Comparison of ENCODE assay signal across 25 mouse cellular contexts in the genomic region with DNA sequence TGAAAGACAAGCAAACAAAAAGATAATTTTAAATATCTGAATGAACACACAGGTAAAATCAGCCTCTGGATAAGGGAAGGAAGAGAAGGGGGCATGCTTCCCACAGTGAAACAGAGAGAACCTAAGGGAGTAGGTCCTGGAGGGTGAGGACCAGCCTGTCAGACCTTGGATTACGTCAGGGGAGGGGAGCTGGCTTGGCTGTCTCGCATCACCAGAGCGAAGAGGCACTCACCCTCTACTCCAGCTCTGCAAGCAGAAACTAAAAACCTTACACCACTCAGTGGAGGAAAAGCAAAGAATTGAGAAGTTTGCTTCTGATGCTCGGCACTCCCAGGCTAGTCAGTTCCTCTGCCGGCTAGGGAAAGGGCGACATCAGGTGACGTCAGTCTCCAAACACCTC. TPM values are rescaled to one million over a fixed set of nuclear protein-coding genes. Genes with fewer than 3 reads are reported as not detected.
DNase-seq lines count a peak whose midpoint lies in the region; ATAC-seq and TF ChIP-seq lines count a peak whose summit lies in the region.
"Had no signal": no experiment of that assay in that cellular context is flagged by ENCODE, and none has a peak within 500 bp of the region (broad histone marks: within the 10 kb centered on the region; RNA-seq: fewer than 3 reads in every experiment).

No protein-coding gene starts in this region.

- H3K4me1 ChIP-seq in kidney, embryonic 14.5 days (ENCODE audit: control insufficient read depth, insufficient read depth, low read length), result no peaks in the 10 kb centered on the region
- no peaks in the 10 kb centered on the region for H3K4me1 ChIP-seq in kidney, embryonic 16.5 days (ENCODE audit: insufficient read depth, low read length)
- H3K4me1 ChIP-seq in midbrain, embryonic 11.5 days (ENCODE audit: control insufficient read depth, insufficient read depth, low read length), result no peaks in the 10 kb centered on the region
- no peaks in the 10 kb centered on the region for H3K4me1 ChIP-seq in midbrain, postnatal 0 days (ENCODE audit: insufficient read depth, low read length)
- H3K4me1 ChIP-seq: embryonic facial prominence, embryonic 12.5 days; forebrain, embryonic 13.5 days; forebrain, embryonic 15.5 days had no signal

- no peaks in the 10 kb centered on the region for H3K9me3 ChIP-seq in kidney, embryonic 14.5 days (ENCODE audit: control insufficient read depth, low read length)
- H3K9me3 ChIP-seq in kidney, embryonic 16.5 days (ENCODE audit: low read length), result no peaks in the 10 kb centered on the region
- H3K9me3 ChIP-seq in midbrain, embryonic 11.5 days (ENCODE audit: control insufficient read depth, low read length), result no peaks in the 10 kb centered on the region
- no peaks in the 10 kb centered on the region for H3K9me3 ChIP-seq in midbrain, postnatal 0 days (ENCODE audit: low read length)
- H3K9me3 ChIP-seq: embryonic facial prominence, embryonic 10.5 days; embryonic facial prominence, embryonic 12.5 days; forebrain, embryonic 13.5 days; forebrain, embryonic 15.5 days had no signal

- no peak overlapping the region for H3K4me2 ChIP-seq in kidney, embryonic 14.5 days (replicated peaks; ENCODE audit: low read depth, low read length)
- no peak overlapping the region for H3K4me2 ChIP-seq in kidney, embryonic 16.5 days (replicated peaks; ENCODE audit: low read depth, low read length)
- H3K4me2 ChIP-seq in midbrain, embryonic 11.5 days, result no peak overlapping the region
- no peak overlapping the region for H3K4me2 ChIP-seq in midbrain, postnatal 0 days (ENCODE audit: low read depth, low read length, poor library complexity, severe bottlenecking)
- H3K4me2 ChIP-seq: embryonic facial prominence, embryonic 12.5 days; forebrain, embryonic 13.5 days; forebrain, embryonic 15.5 days had no signal

- no peak overlapping the region for H3K9ac ChIP-seq in kidney, embryonic 14.5 days (ENCODE audit: low read depth, low read length)
- H3K9ac ChIP-seq in kidney, embryonic 16.5 days (replicated peaks; ENCODE audit: low read length), result no peak overlapping the region
- no peak overlapping the region for H3K9ac ChIP-seq in midbrain, embryonic 11.5 days (ENCODE audit: low read length)
- no peak overlapping the region for H3K9ac ChIP-seq in midbrain, postnatal 0 days (replicated peaks; ENCODE audit: low read length, poor library complexity, severe bottlenecking)
- H3K9ac ChIP-seq: embryonic facial prominence, embryonic 12.5 days; forebrain, embryonic 13.5 days; forebrain, embryonic 15.5 days had no signal

- no peak for DNase-seq in kidney, postnatal 36 days
- DNase-seq in kidney, adult 8-10 months, result no peak
- peak; percentile 53 for DNase-seq in midbrain, embryonic 11.5 days (ENCODE audit: low spot score, missing footprints)
- no peak for DNase-seq in midbrain, postnatal 0 days (ENCODE audit: low spot score)
- no peak for DNase-seq in Patski (ENCODE audit: low read depth, low spot score)
- no peak for DNase-seq in cerebellum, adult 11 months
- DNase-seq: adrenal gland, adult 2 months; adrenal gland, postnatal 10 days; adrenal gland, postnatal 25 days; B cell, adult 2 months; cerebellum, adult 11-12 months; cerebellum, adult 2 months; cerebellum, adult 9-10 months; cerebellum, postnatal 10 days; cerebellum, postnatal 25 days had no signal

- CTCF ChIA-PET in Patski (lab: Charles Lee), result interaction anchor here (0.6 to 1.7 kb wide), 4 partner anchors 8 to 104 kb away, joined by 3 to 5 read pairs (median 3); a partner anchor contains a TSS

- H3K27me3 ChIP-seq in kidney, embryonic 14.5 days (ENCODE audit: control insufficient read depth, insufficient read depth, low read length), result peaks cover 3% of the 10 kb centered on the region; the same call in 1 of the 2 replicates
- H3K27me3 ChIP-seq in kidney, embryonic 16.5 days (ENCODE audit: insufficient read depth, low read length), result peaks cover 9% of the 10 kb centered on the region; the same call in 1 of the 2 replicates
- H3K27me3 ChIP-seq in midbrain, embryonic 11.5 days (ENCODE audit: control insufficient read depth, insufficient read depth, low read length), result peaks cover 8% of the 10 kb centered on the region
- peaks cover 15% of the 10 kb centered on the region for H3K27me3 ChIP-seq in midbrain, postnatal 0 days (ENCODE audit: insufficient read depth, low read length)
- no peaks in the 10 kb centered on the region for H3K27me3 ChIP-seq in Patski
- H3K27me3 ChIP-seq: CH12.LX had no signal

- POLR2A ChIA-PET in Patski (lab: Charles Lee), result no interaction called here

- H3K4me3 ChIP-seq in kidney, embryonic 14.5 days (ENCODE audit: low read length), result no peak overlapping the region
- no peak overlapping the region for H3K4me3 ChIP-seq in kidney, embryonic 16.5 days (ENCODE audit: low read length)
- no peak overlapping the region for H3K4me3 ChIP-seq in midbrain, embryonic 11.5 days (ENCODE audit: low read depth, low read length)
- no peak overlapping the region for H3K4me3 ChIP-seq in midbrain, postnatal 0 days (ENCODE audit: low read depth, low read length)
- H3K4me3 ChIP-seq: embryonic facial prominence, embryonic 10.5 days; embryonic facial prominence, embryonic 12.5 days; forebrain, embryonic 13.5 days; forebrain, embryonic 15.5 days had no signal

- TF ChIP-seq CTCF in midbrain, postnatal 0 days (IDR thresholded peaks at IDR 0.05), result no peak
- no peak for TF ChIP-seq CTCF in Patski (IDR thresholded peaks at IDR 0.05)

- ATAC-seq in kidney, embryonic 14.5 days (ENCODE audit: low FRiP score, low TSS enrichment), result peak; percentile 75
- peak; percentile 73 for ATAC-seq in kidney, embryonic 16.5 days (ENCODE audit: low FRiP score, low TSS enrichment)
- ATAC-seq in midbrain, embryonic 11.5 days (ENCODE audit: low FRiP score), result no peak
- no peak for ATAC-seq in midbrain, postnatal 0 days (ENCODE audit: low FRiP score)
- peak; percentile 29 for ATAC-seq in Patski
- ATAC-seq: CD4-positive, CD25-positive, alpha-beta regulatory T cell, adult 4 months; forebrain, embryonic 13.5 days; forebrain, embryonic 15.5 days had no signal

- in situ Hi-C loops in Patski (cut with MboI; ENCODE audit: low pct_unique_long_range_greater_than_20kb), result loop anchor here (5.0 to 10.0 kb wide), 2 partner anchors 63 to 205 kb away; no protein-coding TSS in a partner anchor

- H3K27ac ChIP-seq in kidney, embryonic 14.5 days (ENCODE audit: low read depth, low read length), result no peak overlapping the region
- H3K27ac ChIP-seq in kidney, embryonic 16.5 days (ENCODE audit: low read length), result no peak overlapping the region
- no peak overlapping the region for H3K27ac ChIP-seq in midbrain, embryonic 11.5 days (ENCODE audit: low read depth, low read length)
- H3K27ac ChIP-seq in midbrain, postnatal 0 days (ENCODE audit: low read depth, low read length), result no peak overlapping the region
- H3K27ac ChIP-seq: embryonic facial prominence, embryonic 10.5 days; embryonic facial prominence, embryonic 12.5 days; forebrain, embryonic 13.5 days; forebrain, embryonic 15.5 days had no signal

- H3K36me3 ChIP-seq in kidney, embryonic 14.5 days (ENCODE audit: control insufficient read depth, insufficient read depth, low read length), result no peaks in the 10 kb centered on the region
- no peaks in the 10 kb centered on the region for H3K36me3 ChIP-seq in kidney, embryonic 16.5 days (ENCODE audit: insufficient read depth, low read length)
- no peaks in the 10 kb centered on the region for H3K36me3 ChIP-seq in midbrain, embryonic 11.5 days (ENCODE audit: control insufficient read depth, insufficient read depth, low read length)
- no peaks in the 10 kb centered on the region for H3K36me3 ChIP-seq in midbrain, postnatal 0 days (ENCODE audit: insufficient read depth, low read length)
- H3K36me3 ChIP-seq: embryonic facial prominence, embryonic 10.5 days; embryonic facial prominence, embryonic 12.5 days; forebrain, embryonic 15.5 days had no signal

- WGBS in kidney, embryonic 14.5 days, result 54% methylated on average over 7 of the region's 7 CpGs
- WGBS in kidney, embryonic 16.5 days, result 42% methylated on average over 7 of the region's 7 CpGs
- WGBS in midbrain, embryonic 11.5 days, result 77% methylated on average over 7 of the region's 7 CpGs
- WGBS in midbrain, postnatal 0 days, result 79% methylated on average over 7 of the region's 7 CpGs

RNA-seq across cellular contexts. Expression of a gene that starts 1.8 kb away (rescaled TPM):
- 3.0 and 3.1 TPM in 2 replicates for polyA plus RNA-seq in kidney, embryonic 14.5 days (2014; fragmentation: Nextera tagmentation; extraction: Ambion mirVana)
- 2.5 and 2.6 TPM in 2 replicates for polyA plus RNA-seq in kidney, embryonic 16.5 days (2015; fragmentation: Nextera tagmentation; extraction: Ambion mirVana)
- polyA plus RNA-seq in midbrain, embryonic 11.5 days (2014; fragmentation: Nextera tagmentation; extraction: Ambion mirVana), result 1.1 and 1.4 TPM in 2 replicates
- 0.24 and 1.2 TPM in 2 replicates for total RNA-seq in midbrain, postnatal 0 days (2014; rRNA removed)
- 0.91 and 1.0 TPM in 2 replicates for polyA plus RNA-seq in midbrain, postnatal 0 days (2015; fragmentation: Nextera tagmentation; extraction: Ambion mirVana)
- polyA plus RNA-seq in Patski (2021), result not detected

RNA-seq across cellular contexts. Expression of a gene that starts 8.4 kb away (rescaled TPM):
- 93.9 and 146 TPM in 2 replicates for polyA plus RNA-seq in kidney, embryonic 14.5 days (2014; fragmentation: Nextera tagmentation; extraction: Ambion mirVana)
- 115 and 123 TPM in 2 replicates for polyA plus RNA-seq in kidney, embryonic 16.5 days (2015; fragmentation: Nextera tagmentation; extraction: Ambion mirVana)
- 185 and 187 TPM in 2 replicates for polyA plus RNA-seq in midbrain, embryonic 11.5 days (2014; fragmentation: Nextera tagmentation; extraction: Ambion mirVana)
- 62.6 and 84.3 TPM in 2 replicates for total RNA-seq in midbrain, postnatal 0 days (2014; rRNA removed)
- polyA plus RNA-seq in midbrain, postnatal 0 days (2015; fragmentation: Nextera tagmentation; extraction: Ambion mirVana), result 103 and 112 TPM in 2 replicates
- 152 TPM for polyA plus RNA-seq in Patski (2021)

RNA-seq across cellular contexts. Expression of a gene that starts 21.8 kb away (rescaled TPM):
- 8.2 and 9.2 TPM in 2 replicates for polyA plus RNA-seq in kidney, embryonic 14.5 days (2014; fragmentation: Nextera tagmentation; extraction: Ambion mirVana)
- polyA plus RNA-seq in kidney, embryonic 16.5 days (2015; fragmentation: Nextera tagmentation; extraction: Ambion mirVana), result 7.5 and 9.5 TPM in 2 replicates
- 3.1 and 4.1 TPM in 2 replicates for polyA plus RNA-seq in midbrain, embryonic 11.5 days (2014; fragmentation: Nextera tagmentation; extraction: Ambion mirVana)
- total RNA-seq in midbrain, postnatal 0 days (2014; rRNA removed), result 4.2 and 6.9 TPM in 2 replicates
- 1.0 and 1.1 TPM in 2 replicates for polyA plus RNA-seq in midbrain, postnatal 0 days (2015; fragmentation: Nextera tagmentation; extraction: Ambion mirVana)
- polyA plus RNA-seq in Patski (2021), result 0.23 TPM

RNA-seq across cellular contexts. Expression of a gene that starts 31.2 kb away (rescaled TPM):
- 16.2 and 22.3 TPM in 2 replicates for polyA plus RNA-seq in kidney, embryonic 14.5 days (2014; fragmentation: Nextera tagmentation; extraction: Ambion mirVana)
- 13.3 and 14.8 TPM in 2 replicates for polyA plus RNA-seq in kidney, embryonic 16.5 days (2015; fragmentation: Nextera tagmentation; extraction: Ambion mirVana)
- polyA plus RNA-seq in midbrain, embryonic 11.5 days (2014; fragmentation: Nextera tagmentation; extraction: Ambion mirVana), result 12.3 and 16.3 TPM in 2 replicates
- 8.2 and 10.0 TPM in 2 replicates for total RNA-seq in midbrain, postnatal 0 days (2014; rRNA removed)
- polyA plus RNA-seq in midbrain, postnatal 0 days (2015; fragmentation: Nextera tagmentation; extraction: Ambion mirVana), result 7.3 and 11.2 TPM in 2 replicates
- polyA plus RNA-seq in Patski (2021), result 55.1 TPM

RNA-seq across cellular contexts. Expression of a gene that starts 34.2 kb away (rescaled TPM):
- 0.07 and 0.08 TPM in 2 replicates for polyA plus RNA-seq in kidney, embryonic 14.5 days (2014; fragmentation: Nextera tagmentation; extraction: Ambion mirVana)
- polyA plus RNA-seq in kidney, embryonic 16.5 days (2015; fragmentation: Nextera tagmentation; extraction: Ambion mirVana), result 0.08 TPM in 1 of 2 replicates, not detected in the other
- polyA plus RNA-seq in midbrain, embryonic 11.5 days (2014; fragmentation: Nextera tagmentation; extraction: Ambion mirVana), result not detected in 2 replicates
- total RNA-seq in midbrain, postnatal 0 days (2014; rRNA removed), result not detected in 2 replicates
- 0.04 TPM in 1 of 2 replicates, not detected in the other for polyA plus RNA-seq in midbrain, postnatal 0 days (2015; fragmentation: Nextera tagmentation; extraction: Ambion mirVana)
- polyA plus RNA-seq in Patski (2021), result 0.01 TPM
- total RNA-seq: adrenal gland, adult 2 months; adrenal gland, postnatal 25 days had no signal
- polyA plus RNA-seq: brain, embryonic 14.5 days; CD4-positive, CD25-positive, alpha-beta regulatory T cell, adult 4 months; cerebellum, adult 2 months; embryonic facial prominence, embryonic 10.5 days; embryonic facial prominence, embryonic 14.5 days; forebrain, embryonic 15.5 days had no signal

Comparison
In these comparisons a context has a peak if more than half of its experiments do, and no peak if none do; other contexts are left out.
1. ATAC-seq: peak in kidney, embryonic 14.5 days (single experiment), kidney, embryonic 16.5 days (single experiment) and Patski (single experiment); none in midbrain, embryonic 11.5 days (single experiment) and midbrain, postnatal 0 days (single experiment).